Mouse (Mus musculus) C2C12 (cell line): ENCODE measurements at regions not wholly inside any gene's neighbourhood (a gene's known extent, or its start where the extent isn't known, plus 50 kb on each side); places are given as distances from the start of the nearest gene placed in this dataset.

Experiments used
- CTCF ChIP-seq: IDR thresholded peaks from one replicate; pipeline ENCODE4 v1.5.1; 2011; ENCODE audit not compliant: control insufficient read depth, insufficient read depth, insufficient read length
- MAX ChIP-seq: IDR thresholded peaks from one replicate; pipeline ENCODE4 v1.6.1; 2011; ENCODE audit warnings: mild to moderate bottlenecking, control low read depth
- MYOG ChIP-seq: IDR thresholded peaks from one replicate; pipeline ENCODE4 v1.6.1; 2011; ENCODE audit not compliant: control insufficient read depth, insufficient read length; ENCODE audit errors: extremely low read depth

DNA sequence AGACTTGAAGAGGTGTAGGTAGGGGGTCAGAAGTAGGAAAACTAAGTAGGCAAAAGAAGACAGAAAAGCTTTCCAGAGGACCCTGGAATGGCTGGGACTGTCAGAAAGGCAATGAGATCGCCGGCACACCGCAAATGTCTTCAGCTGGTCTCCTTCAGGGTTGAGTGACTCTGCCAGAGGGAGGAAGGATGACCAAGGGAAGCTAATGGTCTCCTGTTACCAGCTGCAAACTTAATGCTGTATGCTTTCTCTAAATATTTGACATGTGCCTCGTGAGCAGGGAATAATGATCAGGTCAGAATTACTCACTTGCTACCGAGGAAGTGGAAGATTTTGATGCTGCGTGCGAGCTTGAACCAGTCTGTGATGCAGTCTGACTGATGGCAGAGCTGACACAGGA is 125.2 kb upstream of the Syt6 start:
- TF ChIP-seq CTCF (no peak), MYOG (no peak), MAX (no peak)
